Mouse (Mus musculus) forebrain, embryonic 12.5 days (tissue): ENCODE results near the gene Olfr317. TPM values are rescaled to one million over a fixed set of nuclear protein-coding genes. Genes with fewer than 3 reads are reported as not detected.
"Not testable (repeated sequence)": the region's sequence is repeated elsewhere in the genome, so short reads cannot be mapped to it uniquely, and the experiment has no call there.

Experiments used
- ATAC-seq: fragments of 200-750 bp; cut with Nextera tagmentation; 2 replicates; pipeline ENCODE4 v1.8.0; 2017; ENCODE audit warnings: moderate TSS enrichment; ENCODE audit not compliant: low FRiP score
- H3K27ac ChIP-seq: fragments of 300-500 bp; sonication (generic); 2 replicates; pipeline ENCODE4 v1.5.1; 2016; ENCODE audit warnings: mild to moderate bottlenecking
- H3K27me3 ChIP-seq: fragments of 300-500 bp; sonication (generic); 2 replicates; pipeline ENCODE4 v1.6.1; 2016; ENCODE audit warnings: mild to moderate bottlenecking
- H3K36me3 ChIP-seq: fragments of 300-500 bp; sonication (generic); replicated peaks from 2 replicates; pipeline ENCODE4 v1.6.1; 2016; ENCODE audit warnings: mild to moderate bottlenecking
- H3K4me1 ChIP-seq: fragments of 300-500 bp; sonication (generic); 2 replicates; pipeline ENCODE4 v1.6.1; 2016
- H3K4me2 ChIP-seq: fragments of 300-500 bp; sonication (generic); 2 replicates; pipeline ENCODE4 v1.6.1; 2016; ENCODE audit warnings: mild to moderate bottlenecking, moderate library complexity
- H3K4me3 ChIP-seq: fragments of 300-500 bp; sonication (generic); replicated peaks from 2 replicates; pipeline ENCODE4 v1.5.1; 2016; ENCODE audit warnings: mild to moderate bottlenecking
- H3K9ac ChIP-seq: fragments of 300-500 bp; sonication (generic); 2 replicates; pipeline ENCODE4 v1.6.1; 2016; ENCODE audit warnings: mild to moderate bottlenecking
- H3K9me3 ChIP-seq: fragments of 300-500 bp; sonication (generic); 2 replicates; pipeline ENCODE4 v1.6.1; 2016
- WGBS: fragments of 180-500 bp; shearing (Covaris S2); methylation state at CpG from one replicate; pipeline ENCODE4 v1.1.7; 2016; 5-methylcytosine and 5-hydroxymethylcytosine counted together
- polyA plus RNA-seq: library from polyadenylated mRNA; unstranded; fragments of >200 nt; fragmentation: Nextera tagmentation; extraction: Ambion mirVana; gene quantifications from 2 replicates; pipeline ENCODE4 v1.2.1, GENCODE M21; 2016

Olfr317 gene
- polyA plus RNA-seq, 1 experiment from 2014 or later = 0.27 TPM

DNA sequence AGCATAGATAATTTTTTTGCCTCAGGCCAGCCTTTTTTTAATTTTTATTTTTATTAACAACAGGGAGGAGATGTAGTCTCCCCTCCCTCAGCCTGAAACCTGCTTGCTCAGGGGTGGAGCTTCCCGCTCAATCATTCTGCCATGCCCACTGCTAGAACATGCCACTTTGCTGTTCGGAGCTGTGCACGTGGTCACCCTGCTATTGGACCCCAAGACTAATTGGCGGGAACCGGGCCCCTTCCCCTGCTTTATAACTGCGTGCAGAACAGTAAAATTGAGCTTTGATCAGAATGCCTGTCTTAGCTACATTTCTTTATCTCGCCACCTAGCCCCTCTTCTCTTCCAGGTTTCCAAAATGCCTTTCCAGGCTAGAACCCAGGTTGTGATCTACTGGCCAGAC lies 21.3 kb downstream of the Olfr317 start:
- H3K9me3 ChIP-seq, H3K27ac ChIP-seq, H3K4me2 ChIP-seq, H3K4me3 ChIP-seq, H3K9ac ChIP-seq, H3K27me3 ChIP-seq, H3K4me1 ChIP-seq, H3K36me3 ChIP-seq, ATAC-seq: not testable (repeated sequence)
- 90% methylated on average over 7 of the region's 7 CpGs for WGBS

DNA sequence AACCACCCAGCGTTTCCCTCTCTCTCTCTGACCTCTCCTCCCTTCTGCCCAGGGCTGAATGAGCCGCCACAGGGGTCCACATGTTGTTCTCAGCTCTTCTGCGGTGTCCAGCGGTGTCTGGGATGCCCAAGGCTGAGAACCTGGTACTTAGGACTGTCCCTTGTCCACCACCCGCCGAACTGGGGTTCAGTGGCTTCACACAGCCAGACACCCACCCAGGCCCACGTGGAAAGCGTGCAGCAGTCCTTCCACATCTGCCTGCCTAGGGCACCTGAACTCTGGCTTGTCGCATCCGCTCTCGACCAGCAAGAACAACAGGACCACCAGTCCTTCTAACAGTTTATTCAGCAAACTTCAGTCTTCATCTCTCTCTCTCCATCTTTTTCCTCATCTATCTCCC lies 29.9 kb downstream of the Olfr317 start:
- Histone ChIP-seq H3K9me3 (no peaks in the 10 kb centered on the region), H3K9ac (no peak overlapping the region), H3K27me3 (no peaks in the 10 kb centered on the region), H3K4me2 (no peak overlapping the region), H3K4me1 (no peaks in the 10 kb centered on the region), H3K27ac (no peak overlapping the region), H3K4me3 (no peak overlapping the region), H3K36me3 (no peaks in the 10 kb centered on the region)
- ATAC-seq = no peak
- WGBS = 85% methylated on average over 11 of the region's 11 CpGs

DNA sequence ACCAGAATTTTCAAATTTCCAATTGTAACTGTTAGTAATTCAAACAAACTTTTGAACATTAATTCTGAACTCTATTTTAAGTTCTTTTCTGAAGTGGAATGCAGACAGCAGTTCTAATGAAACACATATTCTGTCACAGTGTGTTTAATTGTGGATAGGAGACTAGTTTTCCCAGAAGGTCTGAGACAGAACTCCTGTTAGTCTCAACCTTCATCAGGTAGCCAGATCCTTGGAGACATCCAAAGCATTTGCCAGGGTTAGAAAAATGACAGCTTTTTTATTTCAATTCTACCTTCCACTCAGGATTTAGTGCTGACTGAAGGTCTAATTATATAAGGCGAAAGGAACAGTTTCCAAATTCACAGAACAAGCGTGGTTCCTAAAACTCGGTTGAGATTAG lies 40.1 kb downstream of the Olfr317 start, which contains the start of gene Olfr319:
Olfr319 (plus strand) TSS at position 301 of the 400 bp plus-strand sequence.
- H3K27ac ChIP-seq = no peak within 1 kb of the TSS
- no peaks in the 10 kb centered on the region for H3K36me3 ChIP-seq
- H3K4me2 ChIP-seq = no peak within 1 kb of the TSS
- ATAC-seq = no peak
- H3K4me3 ChIP-seq = no peak within 1 kb of the TSS
- H3K9me3 ChIP-seq = peaks cover 9% of the 10 kb centered on the region; the same call in 1 of the 2 replicates
- H3K9ac ChIP-seq = no peak within 1 kb of the TSS
- WGBS = 89% methylated on average over 3 of the region's 3 CpGs
- no peaks in the 10 kb centered on the region for H3K27me3 ChIP-seq
- no peaks in the 10 kb centered on the region for H3K4me1 ChIP-seq

Other genes starting within 250 kb of the Olfr317 start
- not detected in 2 replicates for gene Olfr332, start 246.7 kb downstream of the Olfr317 start, polyA plus RNA-seq
- not detected in 2 replicates for gene Olfr331, start 236.6 kb downstream of the Olfr317 start, polyA plus RNA-seq
- not detected in 2 replicates for gene Olfr330, start 204.4 kb downstream of the Olfr317 start, polyA plus RNA-seq
- gene Olfr329-ps, start 192.8 kb downstream of the Olfr317 start, polyA plus RNA-seq = not detected in 2 replicates
- gene Olfr328, start 183.6 kb downstream of the Olfr317 start, polyA plus RNA-seq = 0.06 TPM in 1 of 2 replicates, not detected in the other
- not detected in 2 replicates for gene Olfr224, start 168.7 kb downstream of the Olfr317 start, polyA plus RNA-seq
- gene Olfr325, start 161.5 kb downstream of the Olfr317 start, polyA plus RNA-seq = not detected in 2 replicates
- gene Olfr324, start 144.1 kb downstream of the Olfr317 start, polyA plus RNA-seq = not detected in 2 replicates
- not detected in 2 replicates for gene 2210407C18Rik, start 123.1 kb downstream of the Olfr317 start, polyA plus RNA-seq
- gene Olfr323, start 108.7 kb downstream of the Olfr317 start, polyA plus RNA-seq = not detected in 2 replicates
- gene Trim58, start 98.7 kb downstream of the Olfr317 start, polyA plus RNA-seq = 0.36 and 0.49 TPM in 2 replicates
- gene Olfr322, start 80.4 kb downstream of the Olfr317 start, polyA plus RNA-seq = not detected in 2 replicates
- not detected in 2 replicates for gene Olfr320, start 58.1 kb downstream of the Olfr317 start, polyA plus RNA-seq
- gene Olfr319, start 40.0 kb downstream of the Olfr317 start, polyA plus RNA-seq = 0.10 TPM in 1 of 2 replicates, not detected in the other
- gene Olfr318, start 15.2 kb downstream of the Olfr317 start, polyA plus RNA-seq = not detected in 2 replicates
- gene Olfr316, start 13.5 kb upstream of the Olfr317 start, polyA plus RNA-seq = not detected in 2 replicates
- gene Olfr315, start 34.0 kb upstream of the Olfr317 start, polyA plus RNA-seq = not detected in 2 replicates
- gene Olfr314, start 43.7 kb upstream of the Olfr317 start, polyA plus RNA-seq = not detected in 2 replicates
- gene Fam183b, start 62.7 kb upstream of the Olfr317 start, polyA plus RNA-seq = 2.1 and 2.3 TPM in 2 replicates
- not detected in 2 replicates for gene Olfr313, start 75.8 kb upstream of the Olfr317 start, polyA plus RNA-seq
- gene Olfr312, start 90.0 kb upstream of the Olfr317 start, polyA plus RNA-seq = 0.05 TPM in 1 of 2 replicates, not detected in the other
- not detected in 2 replicates for gene Olfr311, start 100.0 kb upstream of the Olfr317 start, polyA plus RNA-seq
- gene Gm12258, start 107.9 kb upstream of the Olfr317 start, polyA plus RNA-seq = 15.5 and 15.9 TPM in 2 replicates
- gene 2810021J22Rik, start 128.0 kb upstream of the Olfr317 start, polyA plus RNA-seq = 10.6 and 11.1 TPM in 2 replicates
- gene Zfp39, start 165.0 kb upstream of the Olfr317 start, polyA plus RNA-seq = 5.6 and 6.8 TPM in 2 replicates
- gene Btnl10, start 178.7 kb upstream of the Olfr317 start, polyA plus RNA-seq = 0.08 TPM in 1 of 2 replicates, not detected in the other
- gene Rnf187, start 199.7 kb upstream of the Olfr317 start, polyA plus RNA-seq = 403 and 431 TPM in 2 replicates
- gene Hist3h2ba, start 209.7 kb upstream of the Olfr317 start, polyA plus RNA-seq = 185 and 187 TPM in 2 replicates
- gene Hist3h2a, start 215.5 kb upstream of the Olfr317 start, polyA plus RNA-seq = 91.9 and 92.9 TPM in 2 replicates
- 0.89 and 1.0 TPM in 2 replicates for gene Trim17, start 215.5 kb upstream of the Olfr317 start, polyA plus RNA-seq
- 19.2 and 20.9 TPM in 2 replicates for gene Trim11, start 238.9 kb upstream of the Olfr317 start, polyA plus RNA-seq